Mouse (Mus musculus): ENCODE data around the gene Spp2.

Spp2 gene

DNA sequence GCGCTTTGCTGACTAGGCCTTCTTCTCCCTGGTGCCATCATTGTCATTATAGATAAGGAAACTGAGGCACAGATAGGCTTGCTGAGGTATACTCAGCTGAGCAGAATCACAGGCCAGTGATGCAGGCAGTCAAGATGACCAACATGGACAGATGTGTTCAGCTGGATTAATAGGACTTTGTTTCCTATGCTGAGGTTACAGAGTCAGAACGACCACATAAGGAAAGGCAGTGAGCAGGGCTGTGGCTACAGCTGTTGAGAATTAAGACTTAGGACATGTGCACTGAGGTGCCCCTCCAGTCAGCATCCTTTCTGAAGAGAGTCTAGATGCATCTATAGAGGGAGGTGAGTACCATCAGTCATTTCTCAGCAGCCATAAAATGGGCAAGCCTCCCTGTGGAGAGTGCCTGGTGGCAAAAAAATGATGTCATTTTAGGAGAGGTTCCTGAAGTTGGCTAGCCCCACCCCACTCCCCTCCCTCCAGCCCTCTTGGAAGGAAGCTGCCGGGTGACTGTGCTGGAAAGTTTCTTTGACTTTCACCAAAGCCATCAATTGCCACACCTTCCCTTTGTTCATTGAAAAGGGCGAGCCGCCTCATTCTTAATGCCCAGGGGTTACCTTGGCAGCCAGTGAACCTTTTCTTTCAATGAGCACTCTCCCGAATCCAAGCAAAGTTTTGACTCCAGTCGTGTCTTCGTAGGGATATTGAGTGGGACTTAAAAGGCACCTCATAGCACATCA is 59.7 kb downstream of the Spp2 start:
- no peak for DNase-seq (ENCODE audit: low spot score)

DNA sequence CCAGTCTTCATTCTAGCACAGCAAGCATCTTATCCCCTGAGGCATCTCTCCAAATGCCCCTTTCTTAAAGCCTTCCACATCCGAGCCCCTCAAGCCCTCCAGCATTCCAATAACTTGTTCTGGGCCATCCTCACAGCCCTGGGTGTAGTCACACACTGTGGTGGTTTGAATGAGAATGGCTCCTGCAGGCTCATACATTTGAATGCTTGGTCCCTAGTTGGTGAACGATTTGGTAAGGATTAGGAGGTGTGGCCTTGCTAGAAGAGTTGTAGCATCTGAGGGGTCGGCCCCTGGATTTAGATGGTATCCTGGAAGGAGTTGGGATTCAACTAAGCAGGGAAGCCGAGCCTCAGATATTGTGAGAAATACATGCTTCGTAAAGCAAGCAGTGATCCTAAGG is 61.1 kb downstream of the Spp2 start:
- no peak for DNase-seq (ENCODE audit: low spot score)

DNA sequence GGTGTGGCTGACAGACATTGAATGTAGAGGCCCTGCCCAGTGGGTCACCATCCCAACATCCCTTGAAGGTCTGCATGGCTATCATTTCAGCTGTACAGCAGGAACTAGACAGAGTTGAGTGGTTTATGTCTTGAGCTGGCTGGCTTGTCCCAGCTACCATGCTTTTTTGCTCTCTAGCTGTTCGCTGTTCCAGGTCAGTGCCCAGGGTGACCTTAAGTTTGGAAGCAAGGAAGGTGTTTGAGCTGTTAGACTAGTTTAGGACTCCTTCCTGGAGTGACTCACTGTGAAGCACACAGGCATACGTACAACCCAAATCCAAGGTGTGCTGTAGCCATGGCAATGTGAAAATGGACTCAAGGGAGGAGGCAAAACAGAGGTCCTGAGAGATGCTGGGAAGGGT is 61.6 kb downstream of the Spp2 start:
- no peak for DNase-seq (ENCODE audit: low spot score)

DNA sequence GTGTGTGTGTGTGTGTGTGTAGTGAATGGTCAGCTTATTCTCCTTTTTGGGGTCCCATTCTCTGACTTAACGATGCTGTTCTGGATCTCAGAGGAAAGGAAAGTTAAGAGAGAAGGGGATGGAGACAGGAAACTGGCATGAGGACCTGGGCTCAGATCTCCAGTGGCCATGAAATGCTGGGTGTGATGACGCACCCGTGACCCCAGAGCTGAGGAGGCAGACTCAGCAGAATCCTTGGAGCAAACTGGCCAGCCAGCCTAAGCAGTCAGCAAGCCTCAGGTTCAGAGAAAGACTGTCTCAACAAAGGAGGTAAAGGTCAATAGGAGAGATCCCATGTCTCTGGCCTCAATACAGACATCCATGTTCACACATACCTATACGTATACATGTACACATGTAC is 63.0 kb downstream of the Spp2 start:
- no peak for DNase-seq (ENCODE audit: low spot score)

DNA sequence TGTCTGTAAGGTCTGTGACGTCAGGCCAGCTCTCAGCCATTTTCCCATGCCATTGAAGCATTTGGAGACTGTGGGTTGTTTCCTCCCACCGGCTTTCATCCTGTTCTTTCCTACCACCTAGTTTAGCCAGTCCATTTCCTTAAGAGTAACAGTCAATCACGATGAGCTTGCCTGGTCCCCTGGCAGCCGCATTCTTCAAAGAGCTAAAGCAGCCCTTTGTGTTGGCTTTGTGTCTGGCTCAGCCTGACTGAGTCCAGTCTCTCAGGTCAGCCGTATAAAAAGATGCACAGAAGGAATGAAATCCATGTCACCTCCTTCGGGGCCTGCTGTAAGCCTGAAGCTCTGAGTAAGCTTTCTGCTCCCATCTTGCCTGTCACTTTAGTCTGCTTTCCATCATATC is 65.5 kb downstream of the Spp2 start:
- DNase-seq (ENCODE audit: low spot score), result no peak

DNA sequence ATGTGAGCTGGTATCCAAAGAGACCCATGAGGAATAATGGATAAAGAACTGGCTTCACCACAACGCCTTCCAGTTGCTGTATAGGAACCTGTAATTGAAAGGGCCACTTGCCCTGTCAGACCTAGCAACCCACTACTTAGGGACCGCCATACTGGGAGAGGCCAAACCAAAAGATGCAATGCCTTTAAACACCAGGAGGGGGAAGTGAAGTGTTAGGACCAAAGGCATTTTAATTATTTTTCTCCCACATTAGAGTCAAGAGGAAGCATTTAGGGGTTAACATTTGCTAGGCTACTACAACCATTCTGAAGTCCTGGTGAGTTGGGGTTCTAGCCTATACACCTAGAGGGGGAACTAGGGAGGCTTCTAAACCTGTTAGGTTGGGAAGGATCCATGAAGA is 67.1 kb downstream of the Spp2 start:
- no peak for DNase-seq (ENCODE audit: low spot score)

DNA sequence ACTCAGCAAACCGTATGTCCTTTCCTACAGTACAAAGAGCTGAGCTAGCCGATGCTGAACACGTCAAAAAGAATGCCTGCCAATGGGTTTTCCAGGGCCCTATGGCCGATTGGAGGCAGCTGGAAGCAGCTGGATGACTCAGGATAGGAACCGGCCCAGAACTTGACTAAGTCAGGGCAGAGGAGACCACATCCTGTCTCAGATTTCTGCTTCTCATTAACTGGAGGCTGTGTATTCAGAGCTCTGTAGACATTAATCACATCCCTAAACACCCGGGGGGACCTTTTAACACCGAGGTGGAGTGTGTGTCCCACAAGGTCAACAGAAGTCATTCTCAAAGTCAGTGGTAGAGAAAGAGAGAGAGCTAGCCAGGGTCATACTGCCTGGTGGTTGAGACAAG is 67.8 kb downstream of the Spp2 start:
- peak; percentile 75 for DNase-seq (ENCODE audit: low spot score)

DNA sequence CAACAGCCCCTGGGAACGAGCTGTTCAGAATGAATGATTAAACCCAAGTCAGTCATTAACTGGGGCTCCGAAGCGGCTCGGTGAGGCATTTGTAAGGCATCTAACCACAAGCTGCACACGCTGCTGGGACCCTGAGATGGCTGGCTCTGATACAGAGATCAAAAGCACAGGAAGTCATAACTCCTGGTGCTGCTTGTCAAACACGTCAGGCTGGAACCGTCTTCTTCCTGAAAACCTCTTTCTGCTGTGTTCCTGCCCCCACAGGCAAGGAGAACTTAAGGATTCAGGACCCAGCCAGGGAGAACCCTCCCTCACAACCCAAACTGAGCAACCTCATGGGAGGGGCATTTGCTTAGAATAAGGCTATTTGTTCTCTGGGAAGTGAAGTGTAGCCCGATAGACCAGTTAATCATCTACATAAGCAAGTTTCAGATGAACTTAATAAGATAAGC is 68.8 kb downstream of the Spp2 start:
- peak; percentile 81 for DNase-seq (ENCODE audit: low spot score)
